Mouse (Mus musculus): Measurements from ENCODE around the gene Hist1h4b. TPM values are rescaled to one million over a fixed set of nuclear protein-coding genes. Genes with fewer than 3 reads are reported as not detected.

Gene Hist1h4b
- polyA plus RNA-seq, 1 experiment = 5.5 TPM

GRCm38 (mm10) chr13:23804532-23804931, 47.7 kb downstream of the Hist1h4b start:
- Histone ChIP-seq H3K4me2 (ENCODE audit: low read depth) (no peak overlapping the region), H3K36me3 (ENCODE audit: control insufficient read depth, insufficient read depth) (no peaks in the 10 kb centered on the region), H3ac (ENCODE audit: control insufficient read depth, insufficient read length) (no peak overlapping the region), H3K79me2 (ENCODE audit: control insufficient read depth, insufficient read depth) (no peaks in the 10 kb centered on the region), H3K4me3 (no peak overlapping the region), H3K27me3 (ENCODE audit: control insufficient read depth, insufficient read depth, insufficient read length) (peaks cover 7% of the 10 kb centered on the region)
- no peak for TF ChIP-seq POLR2A (IDR thresholded peaks at IDR 0.05; ENCODE audit: insufficient read length, low read depth)

- Histone ChIP-seq H3K36me3 (ENCODE audit: control insufficient read depth, insufficient read depth) (no peaks in the 10 kb centered on the region), H3K4me3 (no peak within 1 kb of the TSS), H3ac (ENCODE audit: control insufficient read depth, insufficient read length) (no peak within 1 kb of the TSS), H3K27me3 (ENCODE audit: control insufficient read depth, insufficient read depth, insufficient read length) (peaks cover 7% of the 10 kb centered on the region), H3K79me2 (ENCODE audit: control insufficient read depth, insufficient read depth) (no peaks in the 10 kb centered on the region), H3K4me2 (ENCODE audit: low read depth) (no peak within 1 kb of the TSS)
- TF ChIP-seq MAX (IDR thresholded peaks at IDR 0.05; ENCODE audit: low read depth) (no peak), USF1 (IDR thresholded peaks at IDR 0.05; ENCODE audit: low read depth) (no peak), REST (IDR thresholded peaks at IDR 0.05; ENCODE audit: insufficient read depth, insufficient read length) (no peak), MYOD1 (IDR thresholded peaks at IDR 0.05; ENCODE audit: control insufficient read depth in 1 of 3, insufficient read length in 2 of 3, low read depth in 2 of 3) (no peak), POLR2A (IDR thresholded peaks at IDR 0.05; ENCODE audit: insufficient read length, low read depth) (no peak), CEBPB (IDR thresholded peaks at IDR 0.05; ENCODE audit: insufficient read depth, poor library complexity, severe bottlenecking) (no peak), TCF3 (IDR thresholded peaks at IDR 0.05; ENCODE audit: insufficient read length, low read depth) (no peak), SRF (IDR thresholded peaks at IDR 0.05; ENCODE audit: control insufficient read depth, insufficient read length, low read depth) (no peak), E2F4 (IDR thresholded peaks at IDR 0.05; ENCODE audit: insufficient read depth) (no peak), POLR2AphosphoS2 (IDR thresholded peaks at IDR 0.05; ENCODE audit: insufficient read length, low read depth) (no peak), MYOG (IDR thresholded peaks at IDR 0.05; ENCODE audit: control insufficient read depth in 1 of 3, insufficient read depth in 1 of 3, insufficient read length in 2 of 3, low read depth in 2 of 3) (no peak), TCF12 (IDR thresholded peaks at IDR 0.05; ENCODE audit: insufficient read depth, poor library complexity, severe bottlenecking) (no peak)
These were observed 49.7 kb downstream of the Hist1h4b start, which contains the start of gene Slc17a2 for GRCm38 (mm10) chr13:23806422-23807052. Gene Slc17a2 (plus strand): TSS chr13:23806993.

Other genes with a start within 250 kb of the Hist1h4b start
- 21.5 TPM for gene Hist1h4h, start 226.0 kb upstream of the Hist1h4b start, polyA plus RNA-seq (2012; fragmentation: generic; extraction: Trizol)
- 24.4 TPM for gene Hist1h2af, start 223.1 kb upstream of the Hist1h4b start, polyA plus RNA-seq (2012; fragmentation: generic; extraction: Trizol)
- gene Hist1h3g, start 221.6 kb upstream of the Hist1h4b start, polyA plus RNA-seq (2012; fragmentation: generic; extraction: Trizol) = 3.3 TPM
- gene Hist1h2bh, start 213.6 kb upstream of the Hist1h4b start, polyA plus RNA-seq (2012; fragmentation: generic; extraction: Trizol) = 1.1 TPM
- gene Hist1h3f, start 213.0 kb upstream of the Hist1h4b start, polyA plus RNA-seq (2012; fragmentation: generic; extraction: Trizol) = 0.91 TPM
- 4.1 TPM for gene Hist1h4f, start 205.4 kb upstream of the Hist1h4b start, polyA plus RNA-seq (2012; fragmentation: generic; extraction: Trizol)
- 0.65 TPM for gene Hist1h1d, start 203.8 kb upstream of the Hist1h4b start, polyA plus RNA-seq (2012; fragmentation: generic; extraction: Trizol)
- 1.7 TPM for gene Hist1h3e, start 194.6 kb upstream of the Hist1h4b start, polyA plus RNA-seq (2012; fragmentation: generic; extraction: Trizol)
- gene Hist1h2ae, start 185.8 kb upstream of the Hist1h4b start, polyA plus RNA-seq (2012; fragmentation: generic; extraction: Trizol) = 4.5 TPM
- 7.8 TPM for gene Hist1h2bg, start 185.6 kb upstream of the Hist1h4b start, polyA plus RNA-seq (2012; fragmentation: generic; extraction: Trizol)
- 2.1 TPM for gene Hist1h2bf, start 182.8 kb upstream of the Hist1h4b start, polyA plus RNA-seq (2012; fragmentation: generic; extraction: Trizol)
- gene Hist1h2ad, start 182.6 kb upstream of the Hist1h4b start, polyA plus RNA-seq (2012; fragmentation: generic; extraction: Trizol) = 1.6 TPM
- gene Hist1h3d, start 181.2 kb upstream of the Hist1h4b start, polyA plus RNA-seq (2012; fragmentation: generic; extraction: Trizol) = 2.5 TPM
- gene Hist1h4d, start 175.4 kb upstream of the Hist1h4b start, polyA plus RNA-seq (2012; fragmentation: generic; extraction: Trizol) = 1.8 TPM
- 4.3 TPM for gene Hist1h2be, start 135.9 kb upstream of the Hist1h4b start, polyA plus RNA-seq (2012; fragmentation: generic; extraction: Trizol)
- 4.7 TPM for gene Hist1h1e, start 134.5 kb upstream of the Hist1h4b start, polyA plus RNA-seq (2012; fragmentation: generic; extraction: Trizol)
- 1.3 TPM for gene Hist1h2ac, start 73.1 kb upstream of the Hist1h4b start, polyA plus RNA-seq (2012; fragmentation: generic; extraction: Trizol)
- 113 TPM for gene Hist1h2bc, start 72.8 kb upstream of the Hist1h4b start, polyA plus RNA-seq (2012; fragmentation: generic; extraction: Trizol)
- gene Hist1h1t, start 61.2 kb upstream of the Hist1h4b start, polyA plus RNA-seq (2012; fragmentation: generic; extraction: Trizol) = 0.05 TPM
- gene Hist1h4c, start 58.6 kb upstream of the Hist1h4b start, polyA plus RNA-seq (2012; fragmentation: generic; extraction: Trizol) = 0.56 TPM
- 5.1 TPM for gene Hfe, start 46.2 kb upstream of the Hist1h4b start, polyA plus RNA-seq (2012; fragmentation: generic; extraction: Trizol)
- gene Hist1h1c, start 18.2 kb upstream of the Hist1h4b start, polyA plus RNA-seq (2012; fragmentation: generic; extraction: Trizol) = 273 TPM
- 2.5 TPM for gene Hist1h3c, start 11.4 kb upstream of the Hist1h4b start, polyA plus RNA-seq (2012; fragmentation: generic; extraction: Trizol)
- 1.3 TPM for gene Hist1h2bb, start 10.3 kb upstream of the Hist1h4b start, polyA plus RNA-seq (2012; fragmentation: generic; extraction: Trizol)
- gene Hist1h2ab, start 5.9 kb upstream of the Hist1h4b start, polyA plus RNA-seq (2012; fragmentation: generic; extraction: Trizol) = 2.1 TPM
- 1.3 TPM for gene Hist1h3b, start 4.7 kb upstream of the Hist1h4b start, polyA plus RNA-seq (2012; fragmentation: generic; extraction: Trizol)
- gene Hist1h4a, start 4.2 kb downstream of the Hist1h4b start, polyA plus RNA-seq (2012; fragmentation: generic; extraction: Trizol) = 4.2 TPM
- gene Hist1h3a, start 5.4 kb downstream of the Hist1h4b start, polyA plus RNA-seq (2012; fragmentation: generic; extraction: Trizol) = 1.3 TPM
- 0.98 TPM for gene Hist1h1a, start 6.7 kb downstream of the Hist1h4b start, polyA plus RNA-seq (2012; fragmentation: generic; extraction: Trizol)
- gene Trim38, start 12.9 kb downstream of the Hist1h4b start, polyA plus RNA-seq (2012; fragmentation: generic; extraction: Trizol) = not detected
- gene Slc17a2, start 50.0 kb downstream of the Hist1h4b start, polyA plus RNA-seq (2012; fragmentation: generic; extraction: Trizol) = not detected
- gene Slc17a3, start 82.4 kb downstream of the Hist1h4b start, polyA plus RNA-seq (2012; fragmentation: generic; extraction: Trizol) = not detected
- gene Slc17a1, start 110.7 kb downstream of the Hist1h4b start, polyA plus RNA-seq (2012; fragmentation: generic; extraction: Trizol) = not detected
- gene Slc17a4, start 158.0 kb downstream of the Hist1h4b start, polyA plus RNA-seq (2012; fragmentation: generic; extraction: Trizol) = 0.02 TPM
- not detected for gene Hist1h2ba, start 177.1 kb downstream of the Hist1h4b start, polyA plus RNA-seq (2012; fragmentation: generic; extraction: Trizol)
- gene Hist1h2aa, start 177.4 kb downstream of the Hist1h4b start, polyA plus RNA-seq (2012; fragmentation: generic; extraction: Trizol) = not detected
- gene Scgn, start 234.2 kb downstream of the Hist1h4b start, polyA plus RNA-seq (2012; fragmentation: generic; extraction: Trizol) = not detected

Measured in myocyte (in vitro differentiated cells).